Mouse (Mus musculus) CD8-positive naive resting alpha-beta T cell, adult 2 months (primary cell): Measurements from ENCODE around the gene Eif4g1.

Experiments
- DNase-seq, 2 experiments: peaks; one replicate each; pipeline ENCODE4 v3.0.0; 2022; ENCODE audit warnings: low read depth in 2 of 2, low spot score in 2 of 2

The Eif4g1 gene

DNA sequence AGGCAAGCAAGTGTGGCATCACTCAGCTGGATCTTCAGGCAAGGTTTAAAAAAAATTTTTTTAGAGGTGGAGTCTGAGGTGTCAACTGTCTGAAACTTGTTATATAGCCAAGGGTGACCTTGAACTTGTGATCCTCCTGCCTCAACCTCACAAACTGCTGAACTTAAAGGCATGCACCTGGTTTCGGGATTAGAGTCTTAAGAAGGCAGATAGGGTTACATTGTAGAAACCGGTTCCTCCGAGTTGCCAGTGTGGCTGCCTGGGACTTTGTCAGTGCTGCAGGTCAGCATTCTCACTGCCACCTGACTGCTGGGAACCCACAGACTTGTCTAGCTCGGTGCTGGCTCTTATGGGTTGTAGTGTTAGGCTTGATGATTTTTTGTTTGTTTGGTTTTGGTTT is 55.1 kb downstream of the Eif4g1 start:
- DNase-seq = no peak

DNA sequence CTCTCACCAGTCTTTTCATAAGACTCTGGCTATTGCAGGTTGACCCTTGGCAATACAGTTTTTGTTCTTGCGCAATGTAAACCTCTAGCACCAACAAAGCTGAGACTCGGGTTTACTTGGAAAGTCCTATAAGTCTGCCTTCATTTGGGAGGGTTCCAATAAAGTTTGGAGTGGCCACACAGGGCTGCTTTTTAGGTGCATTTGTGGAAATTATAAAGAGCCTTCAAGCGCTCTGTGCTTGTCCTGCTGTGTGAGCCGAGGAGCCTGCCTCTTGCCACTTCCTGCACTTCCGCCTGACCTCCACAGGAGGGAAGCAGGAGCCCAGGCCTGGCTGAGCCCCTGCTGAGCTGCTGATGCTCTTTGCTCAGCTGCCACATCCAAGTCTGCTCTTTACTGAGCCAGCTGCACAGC is 56.2 kb downstream of the Eif4g1 start:
- no peak for DNase-seq

DNA sequence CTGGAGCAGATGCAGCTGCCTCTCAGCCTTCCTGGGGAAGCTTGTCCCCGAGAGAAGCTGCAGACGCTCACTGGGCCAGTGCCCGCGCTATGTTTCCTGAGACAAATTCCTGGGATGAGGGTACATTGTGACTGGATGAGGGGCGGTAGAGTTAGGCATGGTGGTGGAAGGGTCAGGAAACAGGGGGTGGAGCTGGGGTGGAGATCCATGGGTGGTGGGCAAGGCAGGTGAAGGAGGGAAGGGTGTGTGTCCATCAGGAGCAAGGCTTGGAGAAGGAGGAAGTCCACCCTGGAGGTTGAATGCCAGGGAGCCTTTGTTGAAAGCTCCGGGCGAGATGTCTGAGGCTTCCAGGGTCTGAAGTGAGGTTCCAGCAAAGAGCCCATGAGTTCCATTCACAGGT is 57.2 kb downstream of the Eif4g1 start:
- DNase-seq = no peak

DNA sequence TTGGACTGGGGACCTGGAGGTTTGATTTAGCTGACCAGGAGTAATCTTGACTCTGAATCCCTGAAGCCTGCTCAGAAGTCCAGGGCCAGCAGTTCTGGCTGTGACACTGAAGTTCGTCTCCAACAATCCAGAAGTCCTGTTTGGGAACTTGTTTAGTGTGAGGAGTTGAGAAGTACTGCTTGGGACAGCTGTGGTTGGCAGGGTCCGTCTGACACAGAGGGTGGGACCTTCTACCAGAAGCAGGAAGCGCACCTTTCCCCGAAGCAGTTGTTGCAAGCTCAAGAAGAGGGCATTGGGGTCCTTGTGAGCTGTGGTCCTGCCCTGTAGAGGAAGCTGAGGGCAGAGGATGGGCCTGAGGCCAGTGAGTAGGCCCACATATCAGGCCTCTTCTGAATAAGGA is 57.6 kb downstream of the Eif4g1 start:
- DNase-seq = no peak

DNA sequence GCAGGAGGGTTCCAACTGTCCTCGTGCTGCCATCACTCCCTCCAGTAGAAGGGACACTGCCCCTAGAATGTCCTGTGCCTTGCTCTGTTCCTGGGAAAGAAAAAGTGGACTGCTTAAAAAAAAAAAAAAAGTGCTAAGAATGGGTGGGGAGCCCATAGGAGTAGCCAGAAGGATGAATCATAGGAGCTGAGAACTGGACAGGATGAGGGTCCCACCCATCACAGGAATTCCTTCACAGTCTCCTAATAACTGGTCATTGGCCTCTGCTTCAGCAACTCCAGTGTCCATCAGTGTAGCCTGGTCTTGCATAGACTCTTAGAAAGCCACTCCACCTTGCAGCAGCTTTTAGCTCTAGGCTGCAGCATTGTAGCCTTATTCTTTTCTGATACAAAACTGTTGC is 58.3 kb downstream of the Eif4g1 start:
- no peak for DNase-seq

DNA sequence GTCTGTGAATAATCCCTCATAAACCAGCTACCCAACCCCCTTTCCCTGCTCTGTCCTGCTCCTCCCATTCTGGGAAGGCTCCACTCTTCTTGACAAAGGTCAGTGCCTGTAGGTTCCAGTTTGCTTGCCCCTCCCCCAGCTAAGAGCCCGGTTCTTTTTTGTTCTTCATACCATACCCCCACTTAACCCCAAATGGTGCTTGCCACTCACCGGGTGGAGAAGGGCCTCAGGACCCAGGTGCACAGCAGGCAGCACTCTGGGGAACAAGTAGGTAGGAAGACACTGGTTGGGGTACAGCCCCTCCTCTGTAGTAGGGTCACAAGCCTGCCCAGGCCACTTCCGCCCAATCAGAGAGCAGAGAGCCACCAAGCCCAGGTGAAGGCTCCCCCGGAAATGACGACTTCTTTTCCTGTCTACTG is 62.2 kb downstream of the Eif4g1 start:
- DNase-seq = no peak

DNA sequence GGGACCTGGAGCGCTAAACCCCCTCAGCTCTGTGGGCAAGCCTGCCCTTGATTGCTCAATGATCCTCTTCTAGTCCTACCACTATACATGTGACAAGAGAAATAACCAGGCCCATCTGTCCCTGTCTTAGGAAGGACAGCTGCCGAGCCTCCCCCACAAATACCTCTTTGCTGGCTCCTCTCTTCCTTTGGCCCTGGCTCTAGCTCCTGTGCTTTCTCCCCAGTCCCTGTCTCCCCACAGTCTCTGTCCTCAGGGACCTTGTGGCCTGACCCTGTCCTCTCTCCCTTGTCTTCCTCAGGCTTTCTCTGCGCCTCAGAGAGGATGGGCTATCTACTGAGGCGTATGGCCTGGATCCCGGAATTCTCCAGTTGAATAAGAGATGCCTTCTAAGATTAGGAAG is 63.6 kb downstream of the Eif4g1 start:
- no peak for DNase-seq

DNA sequence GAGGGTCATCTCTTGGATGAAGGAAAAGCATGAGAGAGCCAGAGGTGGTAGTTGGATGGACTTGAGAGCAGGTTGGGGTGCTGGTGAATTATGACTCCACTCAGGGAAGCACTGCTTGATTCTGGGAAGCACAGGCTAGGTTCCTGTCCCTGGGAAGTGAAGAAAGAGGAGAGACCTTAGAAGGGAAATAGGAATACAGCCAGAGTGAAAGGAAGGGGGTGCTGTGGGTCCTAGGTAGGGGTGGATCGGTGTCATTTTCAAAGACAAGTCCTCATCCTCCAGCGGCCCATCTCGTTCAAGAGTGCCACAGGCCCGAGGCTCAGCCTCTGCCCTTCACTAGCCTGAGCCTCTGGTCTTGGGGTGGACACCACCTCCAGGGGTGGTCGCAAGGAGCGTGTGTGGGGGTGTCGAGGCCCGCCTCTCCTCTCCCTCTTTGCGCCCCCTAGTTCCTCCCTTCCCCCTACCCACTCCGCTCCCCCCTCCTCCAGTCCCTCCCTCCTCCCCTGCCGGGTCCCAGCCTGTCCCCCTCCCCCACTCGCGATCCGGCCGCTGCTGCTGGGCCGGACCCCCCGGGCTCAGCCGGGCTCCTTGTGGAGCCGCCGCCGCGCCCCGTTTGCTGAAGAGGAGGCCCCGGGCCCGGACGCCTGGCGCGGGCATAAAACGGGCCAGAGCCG is 64.3 kb downstream of the Eif4g1 start:
- no peak for DNase-seq

DNA sequence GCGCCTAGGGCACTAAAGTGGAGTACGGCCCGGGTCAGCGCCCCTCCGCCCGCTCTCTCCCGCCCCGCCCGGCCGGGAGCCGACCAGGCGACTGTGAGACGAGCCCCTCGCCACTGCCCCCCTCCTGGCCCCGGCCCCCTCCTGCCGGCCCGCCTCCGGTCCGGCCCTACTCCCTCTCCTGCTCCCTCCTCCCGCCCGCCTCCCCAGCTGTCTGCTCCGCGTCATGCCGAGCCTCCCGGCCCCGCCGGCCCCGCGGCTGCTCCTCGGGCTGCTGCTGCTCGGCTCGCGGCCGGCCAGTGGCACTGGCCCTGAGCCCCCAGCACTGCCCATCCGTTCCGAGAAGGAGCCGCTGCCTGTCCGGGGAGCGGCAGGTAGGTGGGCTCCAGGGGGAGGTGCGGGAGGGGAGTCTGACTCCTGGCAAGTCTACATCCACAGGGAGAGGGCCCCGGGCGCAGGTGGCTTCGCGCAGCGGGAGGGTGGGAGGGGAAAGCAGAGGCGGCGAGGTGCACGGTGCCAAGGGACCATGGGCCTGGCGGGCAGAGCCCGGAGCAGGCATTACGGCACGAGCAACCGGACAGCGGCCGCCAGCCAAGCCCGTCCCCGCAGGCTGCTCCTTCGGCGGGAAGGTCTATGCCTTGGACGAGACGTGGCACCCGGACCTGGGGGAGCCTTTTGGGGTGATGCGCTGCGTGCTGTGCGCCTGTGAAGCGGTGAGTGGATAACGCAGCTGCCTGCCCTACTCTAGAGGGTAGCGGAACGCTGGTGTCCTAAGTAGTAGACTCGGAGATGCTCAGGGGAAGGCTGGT is 65.0 kb downstream of the Eif4g1 start, which contains the start of gene Chrd:
Gene Chrd, plus strand, starts transcription at position 203 of the 806 bp plus-strand sequence.
- no peak for DNase-seq

DNA sequence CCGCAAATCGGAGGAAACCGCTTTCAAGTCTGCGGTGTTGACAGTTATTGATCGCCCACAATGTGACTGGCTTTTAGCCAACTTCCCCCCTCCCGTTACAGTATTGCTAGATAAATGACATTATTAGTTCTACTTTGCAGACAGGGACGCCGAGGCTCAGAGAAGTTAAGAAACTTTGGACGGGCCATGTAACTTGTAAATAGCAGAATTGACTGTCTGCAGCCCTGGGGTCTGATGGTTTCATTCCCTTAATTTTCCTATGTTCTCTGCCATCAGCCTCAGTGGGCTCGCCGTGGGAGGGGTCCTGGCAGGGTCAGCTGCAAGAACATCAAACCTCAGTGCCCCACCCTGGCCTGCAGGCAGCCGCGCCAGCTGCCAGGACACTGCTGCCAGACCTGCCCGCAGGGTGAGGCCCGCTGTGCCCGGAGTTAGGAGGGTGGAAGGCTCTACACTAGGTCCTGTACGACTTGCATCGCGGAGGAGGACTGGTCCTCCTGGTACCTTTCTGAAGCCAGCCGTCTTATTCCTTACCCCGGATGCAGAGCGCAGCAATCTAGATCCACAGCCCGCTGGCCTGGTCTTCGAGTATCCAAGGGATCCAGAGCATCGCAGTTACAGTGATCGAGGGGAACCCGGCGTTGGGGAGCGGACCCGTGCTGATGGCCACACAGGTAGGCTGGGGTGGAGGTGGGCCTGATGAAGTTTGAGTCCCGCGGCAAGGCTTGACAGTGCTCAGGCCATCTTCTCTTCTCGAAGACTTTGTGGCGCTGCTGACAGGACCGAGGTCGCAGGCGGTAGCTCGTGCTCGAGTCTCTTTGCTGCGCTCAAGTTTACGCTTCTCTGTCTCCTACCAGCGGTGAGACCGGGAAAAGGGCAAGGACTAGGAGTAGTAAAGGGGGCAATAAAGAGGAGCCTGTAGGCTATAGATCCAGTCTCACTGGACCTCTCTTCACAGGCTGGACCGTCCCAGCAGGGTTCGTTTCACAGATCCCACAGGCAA is 65.9 kb downstream of the Eif4g1 start, which contains the start of gene Thpo:
Gene Thpo, minus strand, starts transcription at position 781 of the 1,000 bp plus-strand sequence.
- no peak for DNase-seq

DNA sequence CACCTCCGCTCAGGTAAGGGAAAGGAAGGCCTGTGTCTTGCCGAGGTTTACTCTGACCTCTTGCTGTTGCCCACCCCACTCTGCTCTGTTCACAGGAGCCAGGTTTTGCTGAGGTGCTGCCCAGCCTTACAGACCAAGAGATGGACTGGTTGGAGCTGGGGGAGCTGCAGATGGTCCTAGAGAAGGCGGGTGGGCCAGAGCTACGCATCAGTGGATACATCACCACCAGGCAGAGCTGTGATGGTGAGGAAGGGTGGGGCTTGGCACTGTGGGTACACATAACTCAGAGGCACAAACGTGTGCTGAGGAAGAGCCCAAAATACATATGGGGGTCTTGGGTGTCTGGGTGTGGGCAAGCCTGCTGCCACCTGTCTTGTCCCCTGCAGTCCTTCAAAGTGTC is 67.5 kb downstream of the Eif4g1 start:
- DNase-seq = no peak

DNA sequence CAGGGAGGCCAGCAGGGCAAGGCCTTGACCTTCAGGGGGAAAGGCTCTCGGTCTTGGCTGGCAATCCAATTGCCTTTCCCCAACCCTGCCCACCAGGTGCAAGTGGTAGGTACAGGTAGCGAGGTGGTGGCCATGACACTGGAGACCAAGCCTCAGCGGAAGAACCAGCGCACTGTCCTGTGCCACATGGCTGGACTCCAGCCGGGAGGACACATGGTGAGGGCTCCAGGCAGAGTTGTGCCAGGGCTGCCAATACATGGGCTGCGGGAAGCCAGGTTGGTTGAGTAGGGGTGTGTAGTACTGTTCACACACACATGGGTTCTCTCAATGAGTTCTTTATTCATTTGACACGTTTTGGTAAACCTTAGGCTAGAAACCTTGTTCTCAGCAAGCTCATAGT is 68.1 kb downstream of the Eif4g1 start:
- DNase-seq = no peak

DNA sequence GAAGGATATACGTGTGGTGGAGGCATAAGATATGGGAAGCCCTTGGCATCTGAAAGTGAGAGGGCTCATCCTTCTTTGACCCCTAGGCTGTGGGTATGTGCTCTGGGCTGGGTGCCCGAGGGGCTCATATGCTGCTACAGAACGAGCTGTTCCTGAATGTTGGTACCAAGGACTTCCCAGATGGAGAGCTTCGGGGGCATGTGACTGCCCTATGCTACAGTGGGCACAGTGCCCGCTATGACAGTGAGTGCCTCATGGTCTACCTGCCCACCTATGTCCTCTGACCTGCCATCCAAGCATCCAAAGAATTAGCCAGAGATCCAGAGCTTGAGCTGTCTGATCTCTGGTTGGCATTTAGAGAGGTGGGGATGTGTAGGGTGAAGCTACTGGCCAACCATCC is 68.7 kb downstream of the Eif4g1 start:
- DNase-seq = no peak

DNA sequence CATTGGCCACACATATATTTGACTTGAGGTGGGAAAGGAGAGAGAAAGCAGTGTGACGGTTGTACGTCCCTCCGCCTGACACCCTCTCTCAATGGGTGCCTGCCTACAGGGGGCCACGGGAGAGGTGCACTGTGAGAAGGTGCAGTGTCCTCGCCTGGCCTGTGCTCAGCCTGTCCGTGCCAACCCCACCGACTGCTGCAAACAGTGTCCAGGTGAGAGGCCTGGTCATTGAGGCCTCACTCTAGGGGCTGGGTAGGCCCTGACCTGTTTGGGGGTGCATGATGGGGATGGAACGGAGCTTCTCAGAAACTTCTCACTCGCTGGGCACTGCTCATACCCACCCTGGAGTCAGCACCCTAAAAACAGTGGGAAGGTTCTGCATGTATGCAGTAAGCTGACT is 71.7 kb downstream of the Eif4g1 start:
- DNase-seq = no peak
